Mouse (Mus musculus) hindbrain, embryonic 14.5 days (tissue): ENCODE results near the gene Gm49383. TPM values are rescaled to one million over a fixed set of nuclear protein-coding genes. Genes with fewer than 3 reads are reported as not detected.

ENCODE experiments used
- ATAC-seq: fragments of 200-750 bp; cut with Nextera tagmentation; 2 replicates; pipeline ENCODE4 v1.8.0; 2017; ENCODE audit warnings: moderate number of reproducible peaks, mild to moderate bottlenecking, moderate TSS enrichment, moderate library complexity; ENCODE audit not compliant: low FRiP score
- DNase-seq: peaks from one replicate; pipeline ENCODE4 v3.0.0-alpha.2; 2015; ENCODE audit warnings: low spot score
- H3K27ac ChIP-seq: fragments of 300-500 bp; sonication (generic); 2 replicates; pipeline ENCODE4 v1.5.1; 2014; ENCODE audit warnings: mild to moderate bottlenecking, moderate library complexity
- H3K27me3 ChIP-seq: fragments of 300-500 bp; sonication (generic); 2 replicates; pipeline ENCODE4 v1.6.1; 2014; ENCODE audit warnings: mild to moderate bottlenecking, low read length, mixed read lengths; ENCODE audit not compliant: control insufficient read depth, insufficient read depth
- H3K36me3 ChIP-seq: fragments of 300-500 bp; sonication (generic); replicated peaks from 2 replicates; pipeline ENCODE4 v1.6.1; 2014; ENCODE audit not compliant: control insufficient read depth, insufficient read depth
- H3K4me1 ChIP-seq: fragments of 300-500 bp; sonication (generic); replicated peaks from 2 replicates; pipeline ENCODE4 v1.6.1; 2014; ENCODE audit warnings: antibody characterized with exemption, low read length, mixed read lengths; ENCODE audit not compliant: control insufficient read depth, insufficient read depth
- H3K4me2 ChIP-seq: fragments of 300-500 bp; sonication (generic); replicated peaks from 2 replicates; pipeline ENCODE4 v1.6.1; 2014; ENCODE audit warnings: mild to moderate bottlenecking, moderate library complexity
- H3K4me3 ChIP-seq: fragments of 300-500 bp; sonication (generic); replicated peaks from 2 replicates; pipeline ENCODE4 v1.5.1; 2014; ENCODE audit warnings: mild to moderate bottlenecking, low read length
- H3K9ac ChIP-seq: fragments of 300-500 bp; sonication (generic); 2 replicates; pipeline ENCODE4 v1.6.1; 2014
- H3K9me3 ChIP-seq: fragments of 300-500 bp; sonication (generic); 2 replicates; pipeline ENCODE4 v1.6.1; 2016; ENCODE audit warnings: low read length; ENCODE audit not compliant: control insufficient read depth
- WGBS: fragments of 180-500 bp; shearing (Covaris S2); extraction: QIAGEN DNeasy Blood & Tissue Kit; methylation state at CpG from one replicate; pipeline ENCODE4 v1.1.7; 2014; 5-methylcytosine and 5-hydroxymethylcytosine counted together
- polyA plus RNA-seq: library from polyadenylated mRNA; unstranded; fragments of >200 nt; fragmentation: Nextera tagmentation; extraction: Ambion mirVana; gene quantifications from 2 replicates; pipeline ENCODE4 v1.2.1, GENCODE M21; 2014

Gm49383 gene
- polyA plus RNA-seq, 1 experiment from 2014 or later, result 12.7 TPM

- peak overlapping the region; percentile 85 for H3K9ac ChIP-seq
- H3K27ac ChIP-seq, result peak overlapping the region; percentile 97
- H3K4me1 ChIP-seq, result peaks cover 8% of the 10 kb centered on the region
- peak; percentile 40 for DNase-seq
- no peaks in the 10 kb centered on the region for H3K9me3 ChIP-seq
- WGBS, result under 1% methylated on average over 19 of the region's 19 CpGs
- peak overlapping the region; percentile 86 for H3K4me3 ChIP-seq
- peak overlapping the region; percentile 75 for H3K4me2 ChIP-seq
- H3K27me3 ChIP-seq, result no peaks in the 10 kb centered on the region
- peaks cover 26% of the 10 kb centered on the region for H3K36me3 ChIP-seq
- ATAC-seq, result no peak
These were observed 38.5 kb downstream of the Gm49383 start for GRCm38 (mm10) chr12:69158366-69158764.

DNA sequence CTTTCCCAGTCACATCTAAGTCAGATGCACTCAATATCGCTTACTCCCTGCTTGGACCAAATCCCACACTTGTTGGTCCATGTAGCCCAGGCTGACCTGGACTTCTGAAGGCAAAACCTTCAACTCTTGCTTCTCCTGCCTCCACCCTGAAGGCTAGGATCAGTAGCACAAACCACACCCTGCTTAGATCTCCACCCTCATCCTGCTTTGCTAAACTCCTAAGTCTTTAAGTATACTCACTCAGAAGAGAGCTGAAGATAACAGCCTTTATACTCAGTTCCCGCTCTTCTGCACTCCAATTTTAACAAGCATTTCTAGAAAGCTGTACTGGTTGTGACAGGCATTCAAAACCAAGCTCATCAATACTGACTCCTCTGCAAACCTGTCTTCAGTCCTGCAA, 39.8 kb downstream of the Gm49383 start:
- WGBS, result 96% methylated on average over 2 of the region's 2 CpGs
- Histone ChIP-seq H3K9ac (no peak overlapping the region), H3K4me2 (no peak overlapping the region), H3K27me3 (no peaks in the 10 kb centered on the region), H3K4me1 (peaks cover 8% of the 10 kb centered on the region), H3K27ac (no peak overlapping the region), H3K36me3 (peaks cover 26% of the 10 kb centered on the region), H3K4me3 (no peak overlapping the region), H3K9me3 (no peaks in the 10 kb centered on the region)
- DNase-seq (no peak), ATAC-seq (no peak)

- Histone ChIP-seq H3K27ac (no peak overlapping the region), H3K4me2 (no peak overlapping the region), H3K4me3 (no peak overlapping the region), H3K4me1 (peaks cover 8% of the 10 kb centered on the region), H3K9me3 (no peaks in the 10 kb centered on the region), H3K9ac (no peak overlapping the region), H3K27me3 (no peaks in the 10 kb centered on the region), H3K36me3 (peaks cover 26% of the 10 kb centered on the region)
- DNase-seq, result no peak
- 83% methylated on average over 4 of the region's 4 CpGs for WGBS
- no peak for ATAC-seq
These were observed 40.5 kb downstream of the Gm49383 start for GRCm38 (mm10) chr12:69156436-69156835.

- Histone ChIP-seq H3K27me3 (no peaks in the 10 kb centered on the region), H3K9ac (no peak overlapping the region), H3K4me2 (no peak overlapping the region), H3K27ac (no peak overlapping the region), H3K4me3 (no peak overlapping the region), H3K36me3 (peaks cover 26% of the 10 kb centered on the region), H3K9me3 (no peaks in the 10 kb centered on the region), H3K4me1 (peaks cover 8% of the 10 kb centered on the region)
- ATAC-seq (no peak), DNase-seq (no peak)
- 90% methylated on average over 2 of the region's 2 CpGs for WGBS
These were observed 41.0 kb downstream of the Gm49383 start for GRCm38 (mm10) chr12:69155923-69156322.

DNA sequence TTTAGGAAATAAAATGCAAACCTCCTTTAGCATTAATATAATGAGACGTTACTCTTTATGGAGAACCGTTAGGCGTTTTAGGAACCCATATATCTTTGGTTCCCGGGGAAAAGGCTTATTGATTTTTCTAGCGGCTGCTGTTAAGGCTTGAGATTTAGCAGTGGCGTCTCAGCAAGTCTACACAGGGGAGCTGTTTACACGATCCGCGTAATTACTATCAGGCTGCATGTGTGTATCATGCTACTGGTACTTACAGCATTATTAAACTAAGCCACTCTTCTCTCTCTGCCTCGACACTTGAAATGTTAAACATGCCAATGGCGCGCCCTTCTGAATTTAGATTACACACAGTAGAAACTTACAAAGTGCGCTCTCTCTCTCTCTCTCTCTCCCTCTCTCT, 46.9 kb downstream of the Gm49383 start:
- no peaks in the 10 kb centered on the region for H3K4me1 ChIP-seq
- H3K4me3 ChIP-seq, result no peak overlapping the region
- ATAC-seq (no peak), DNase-seq (no peak)
- peak overlapping the region; percentile 11; the same call in 1 of the 2 replicates for H3K4me2 ChIP-seq
- H3K27me3 ChIP-seq, result no peaks in the 10 kb centered on the region
- 0 out of 2 replicates have a peak overlapping the region, but pooled peaks have one; percentile 24 for H3K27ac ChIP-seq
- no peaks in the 10 kb centered on the region for H3K9me3 ChIP-seq
- H3K9ac ChIP-seq, result no peak overlapping the region
- WGBS, result 67% methylated on average over 13 of the region's 13 CpGs
- H3K36me3 ChIP-seq, result no peaks in the 10 kb centered on the region

- DNase-seq, result no peak
- ATAC-seq, result no peak
- H3K27me3 ChIP-seq, result no peaks in the 10 kb centered on the region
- WGBS, result 98% methylated on average over 5 of the region's 5 CpGs
- no peaks in the 10 kb centered on the region for H3K36me3 ChIP-seq
- no peaks in the 10 kb centered on the region for H3K9me3 ChIP-seq
- H3K4me3 ChIP-seq, result no peak overlapping the region
- no peak overlapping the region for H3K9ac ChIP-seq
- H3K4me2 ChIP-seq, result no peak overlapping the region
- no peaks in the 10 kb centered on the region for H3K4me1 ChIP-seq
- no peak overlapping the region for H3K27ac ChIP-seq
These were observed 49.7 kb downstream of the Gm49383 start for GRCm38 (mm10) chr12:69147166-69147735.

GRCm38 (mm10) chr12:69143460-69143859, 53.4 kb downstream of the Gm49383 start:
- DNase-seq, result no peak
- H3K27me3 ChIP-seq, result no peaks in the 10 kb centered on the region
- no peaks in the 10 kb centered on the region for H3K36me3 ChIP-seq
- H3K9me3 ChIP-seq, result no peaks in the 10 kb centered on the region
- H3K4me1 ChIP-seq, result no peaks in the 10 kb centered on the region
- ATAC-seq, result no peak
- no peak overlapping the region for H3K4me2 ChIP-seq
- 70% methylated on average over 6 of the region's 6 CpGs for WGBS
- H3K9ac ChIP-seq, result no peak overlapping the region
- no peak overlapping the region for H3K27ac ChIP-seq
- no peak overlapping the region for H3K4me3 ChIP-seq

- H3K4me1 ChIP-seq, result no peaks in the 10 kb centered on the region
- no peaks in the 10 kb centered on the region for H3K27me3 ChIP-seq
- no peak overlapping the region for H3K9ac ChIP-seq
- WGBS, result 89% methylated on average over 7 of the region's 7 CpGs
- no peak overlapping the region for H3K4me3 ChIP-seq
- no peak for ATAC-seq
- H3K4me2 ChIP-seq, result no peak overlapping the region
- H3K9me3 ChIP-seq, result no peaks in the 10 kb centered on the region
- DNase-seq, result no peak
- no peak overlapping the region for H3K27ac ChIP-seq
- no peaks in the 10 kb centered on the region for H3K36me3 ChIP-seq
These were observed 57.1 kb downstream of the Gm49383 start for GRCm38 (mm10) chr12:69139841-69140240.

DNA sequence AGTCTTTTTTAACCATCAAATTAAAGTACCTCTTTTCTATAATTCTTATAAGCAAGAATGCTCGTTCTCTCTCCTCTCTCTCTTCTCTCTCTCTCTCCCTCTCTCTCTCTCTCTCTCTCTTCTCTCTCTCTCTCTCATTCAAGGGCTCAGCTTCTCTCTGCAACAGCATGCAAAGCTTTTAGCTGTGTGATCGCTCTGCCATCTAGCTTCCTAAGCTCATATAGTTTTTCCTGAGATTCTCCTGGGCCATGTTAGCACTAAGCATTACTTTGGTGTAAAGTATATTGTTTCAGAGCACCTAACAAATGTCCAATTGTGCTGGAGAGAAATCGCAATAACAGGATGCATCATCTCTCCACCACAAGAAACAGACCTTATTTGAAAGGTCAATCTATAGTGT, 57.7 kb downstream of the Gm49383 start:
- DNase-seq, result no peak
- WGBS, result 87% methylated on average over 3 of the region's 3 CpGs
- no peak overlapping the region for H3K4me3 ChIP-seq

More for the DNA sequence above, 57.7 kb downstream of the Gm49383 start:
- H3K4me2 ChIP-seq, result no peak overlapping the region
- no peak overlapping the region for H3K27ac ChIP-seq
- no peaks in the 10 kb centered on the region for H3K4me1 ChIP-seq
- no peak overlapping the region for H3K9ac ChIP-seq
- no peak for ATAC-seq
- H3K27me3 ChIP-seq, result no peaks in the 10 kb centered on the region
- H3K9me3 ChIP-seq, result no peaks in the 10 kb centered on the region
- no peaks in the 10 kb centered on the region for H3K36me3 ChIP-seq
